Mouse (Mus musculus): ENCODE data around the gene Tas1r1. TPM values are rescaled to one million over a fixed set of nuclear protein-coding genes. Genes with fewer than 3 reads are reported as not detected.

Gene Tas1r1
- polyA plus RNA-seq, 1 experiment = not detected

- H3K27ac ChIP-seq (ENCODE audit: insufficient read depth, low read depth, low read length) = peak overlapping the region; percentile 83
- TF ChIP-seq CTCF (IDR thresholded peaks at IDR 0.05; ENCODE audit: extremely low read depth, insufficient read length, insufficient replicate concordance, low read depth, low read length) = no peak
- no peak for TF ChIP-seq POLR2A (IDR thresholded peaks at IDR 0.05; ENCODE audit: low read depth, low read length)
- H3K36me3 ChIP-seq (ENCODE audit: control insufficient read depth, insufficient read depth, low read length) = peaks cover 1% of the 10 kb centered on the region; the same call in 1 of the 2 replicates
- no peaks in the 10 kb centered on the region for H3K27me3 ChIP-seq (ENCODE audit: control insufficient read depth, insufficient read depth, low read length)
- H3K4me3 ChIP-seq (ENCODE audit: low read depth, low read length) = peak overlapping the region; percentile 85
- peaks cover 29% of the 10 kb centered on the region for H3K4me1 ChIP-seq (ENCODE audit: control insufficient read depth, insufficient read depth, insufficient read length, low read length)
- under 1% methylated on average over 115 of the region's 115 CpGs for WGBS
These were observed 29.0 kb downstream of the Tas1r1 start for GRCm38 (mm10) chr4:152009076-152010051.

GRCm38 (mm10) chr4:152008622-152009075 is 29.7 kb downstream of the Tas1r1 start, which contains the start of gene Klhl21:
TSS of gene Klhl21 (plus strand) at chr4:152008803.
- Histone ChIP-seq H3K4me3 (ENCODE audit: low read depth, low read length) (peak within 1 kb of the TSS; percentile 85), H3K27ac (ENCODE audit: insufficient read depth, low read depth, low read length) (peak within 1 kb of the TSS; percentile 83), H3K27me3 (ENCODE audit: control insufficient read depth, insufficient read depth, low read length) (no peaks in the 10 kb centered on the region), H3K4me1 (ENCODE audit: control insufficient read depth, insufficient read depth, insufficient read length, low read length) (peaks cover 29% of the 10 kb centered on the region), H3K36me3 (ENCODE audit: control insufficient read depth, insufficient read depth, low read length) (peaks cover 1% of the 10 kb centered on the region; the same call in 1 of the 2 replicates)
- WGBS = under 1% methylated on average over 45 of the region's 45 CpGs
- TF ChIP-seq CTCF (IDR thresholded peaks at IDR 0.05; ENCODE audit: extremely low read depth, insufficient read length, insufficient replicate concordance, low read depth, low read length) (no peak), POLR2A (IDR thresholded peaks at IDR 0.05; ENCODE audit: low read depth, low read length) (peak; percentile 95)

- H3K4me3 ChIP-seq (ENCODE audit: low read depth, low read length) = peak overlapping the region; percentile 85
- H3K36me3 ChIP-seq (ENCODE audit: control insufficient read depth, insufficient read depth, low read length) = peaks cover 1% of the 10 kb centered on the region; the same call in 1 of the 2 replicates
- H3K27ac ChIP-seq (ENCODE audit: insufficient read depth, low read depth, low read length) = peak overlapping the region; percentile 59
These were observed 30.2 kb downstream of the Tas1r1 start for GRCm38 (mm10) chr4:152008148-152008500.

GRCm38 (mm10) chr4:152007481-152008147 is 30.8 kb downstream of the Tas1r1 start:
- peak overlapping the region; percentile 59 for H3K27ac ChIP-seq (ENCODE audit: insufficient read depth, low read depth, low read length)

More at GRCm38 (mm10) chr4:152008148-152008500, 30.2 kb downstream of the Tas1r1 start:
- under 1% methylated on average over 14 of the region's 14 CpGs for WGBS
- Histone ChIP-seq H3K27me3 (ENCODE audit: control insufficient read depth, insufficient read depth, low read length) (no peaks in the 10 kb centered on the region), H3K4me1 (ENCODE audit: control insufficient read depth, insufficient read depth, insufficient read length, low read length) (peaks cover 28% of the 10 kb centered on the region)
- TF ChIP-seq CTCF (IDR thresholded peaks at IDR 0.05; ENCODE audit: extremely low read depth, insufficient read length, insufficient replicate concordance, low read depth, low read length) (no peak), POLR2A (IDR thresholded peaks at IDR 0.05; ENCODE audit: low read depth, low read length) (no peak)

GRCm38 (mm10) chr4:152006812-152007211 is 31.6 kb downstream of the Tas1r1 start:
- WGBS = 82% methylated on average over 3 of the region's 3 CpGs
- Histone ChIP-seq H3K27me3 (ENCODE audit: control insufficient read depth, insufficient read depth, low read length) (no peaks in the 10 kb centered on the region), H3K27ac (ENCODE audit: insufficient read depth, low read depth, low read length) (no peak overlapping the region), H3K4me3 (ENCODE audit: low read depth, low read length) (no peak overlapping the region), H3K4me1 (ENCODE audit: control insufficient read depth, insufficient read depth, insufficient read length, low read length) (peaks cover 16% of the 10 kb centered on the region), H3K36me3 (ENCODE audit: control insufficient read depth, insufficient read depth, low read length) (no peaks in the 10 kb centered on the region)
- TF ChIP-seq POLR2A (IDR thresholded peaks at IDR 0.05; ENCODE audit: low read depth, low read length) = no peak
- no peak for TF ChIP-seq CTCF (IDR thresholded peaks at IDR 0.05; ENCODE audit: extremely low read depth, insufficient read length, insufficient replicate concordance, low read depth, low read length)

More at GRCm38 (mm10) chr4:152007481-152008147, 30.8 kb downstream of the Tas1r1 start:
- H3K36me3 ChIP-seq (ENCODE audit: control insufficient read depth, insufficient read depth, low read length) = no peaks in the 10 kb centered on the region
- TF ChIP-seq POLR2A (IDR thresholded peaks at IDR 0.05; ENCODE audit: low read depth, low read length) (peak; percentile 21; the same call in 1 of the 2 replicates), CTCF (IDR thresholded peaks at IDR 0.05; ENCODE audit: extremely low read depth, insufficient read length, insufficient replicate concordance, low read depth, low read length) (no peak)
- H3K27me3 ChIP-seq (ENCODE audit: control insufficient read depth, insufficient read depth, low read length) = no peaks in the 10 kb centered on the region
- H3K4me3 ChIP-seq (ENCODE audit: low read depth, low read length) = peak overlapping the region; percentile 85
- peaks cover 23% of the 10 kb centered on the region for H3K4me1 ChIP-seq (ENCODE audit: control insufficient read depth, insufficient read depth, insufficient read length, low read length)
- WGBS = 17% methylated on average over 8 of the region's 8 CpGs

- H3K4me1 ChIP-seq (ENCODE audit: control insufficient read depth, insufficient read depth, insufficient read length, low read length) = peaks cover 9% of the 10 kb centered on the region
- H3K36me3 ChIP-seq (ENCODE audit: control insufficient read depth, insufficient read depth, low read length) = no peaks in the 10 kb centered on the region
- H3K4me3 ChIP-seq (ENCODE audit: low read depth, low read length) = no peak overlapping the region
- TF ChIP-seq CTCF (IDR thresholded peaks at IDR 0.05; ENCODE audit: extremely low read depth, insufficient read length, insufficient replicate concordance, low read depth, low read length) = peak; percentile 18; the same call in 1 of the 2 replicates
- TF ChIP-seq POLR2A (IDR thresholded peaks at IDR 0.05; ENCODE audit: low read depth, low read length) = no peak
- H3K27ac ChIP-seq (ENCODE audit: insufficient read depth, low read depth, low read length) = no peak overlapping the region
- 64% methylated on average over 6 of the region's 6 CpGs for WGBS
- no peaks in the 10 kb centered on the region for H3K27me3 ChIP-seq (ENCODE audit: control insufficient read depth, insufficient read depth, low read length)
These were observed 32.2 kb downstream of the Tas1r1 start for GRCm38 (mm10) chr4:152006137-152006536.

Data from small intestine, adult 2 months (tissue).